Mouse (Mus musculus): ENCODE measurements around the gene Sstr3.

Gene Sstr3

DNA sequence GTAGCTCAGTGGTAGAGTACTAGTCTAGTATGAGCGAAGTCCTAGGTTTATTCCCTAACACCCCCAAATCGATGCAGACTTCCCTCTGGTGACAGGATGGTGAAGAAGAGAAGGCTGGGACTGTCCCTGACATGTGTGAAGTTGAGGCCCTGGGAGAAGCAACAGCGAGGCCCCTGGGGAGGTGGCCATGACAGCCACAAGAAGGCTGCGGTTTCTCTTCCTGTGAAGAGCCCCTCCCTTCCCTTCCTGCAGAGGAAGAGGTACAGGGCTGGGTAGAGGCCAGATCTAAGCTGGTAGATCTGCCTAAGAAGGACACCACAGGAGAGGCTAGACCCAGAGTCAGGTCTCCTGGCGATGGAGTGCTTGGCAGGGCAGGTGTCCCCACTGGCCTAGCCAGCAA is 19.5 kb upstream of the Sstr3 start:
- in situ Hi-C loops (cut with MboI; ENCODE audit: unreplicated experiment in 2 of 2): no loop called here

DNA sequence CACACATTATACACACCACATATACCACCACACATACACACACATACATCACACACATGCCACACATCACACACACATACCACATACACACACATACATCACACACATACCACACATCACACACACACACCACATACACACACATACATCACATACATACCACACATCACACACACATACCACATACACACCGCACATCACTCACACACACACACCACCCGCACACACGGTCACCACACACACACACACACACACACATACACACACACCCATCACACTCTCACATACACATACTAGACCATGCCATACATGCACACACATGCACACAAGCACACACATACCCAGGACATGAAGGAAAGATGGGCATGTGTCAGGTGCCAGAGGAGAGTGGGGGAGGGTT is 18.9 kb upstream of the Sstr3 start:
- in situ Hi-C loops (cut with MboI; ENCODE audit: unreplicated experiment in 2 of 2): no loop called here

DNA sequence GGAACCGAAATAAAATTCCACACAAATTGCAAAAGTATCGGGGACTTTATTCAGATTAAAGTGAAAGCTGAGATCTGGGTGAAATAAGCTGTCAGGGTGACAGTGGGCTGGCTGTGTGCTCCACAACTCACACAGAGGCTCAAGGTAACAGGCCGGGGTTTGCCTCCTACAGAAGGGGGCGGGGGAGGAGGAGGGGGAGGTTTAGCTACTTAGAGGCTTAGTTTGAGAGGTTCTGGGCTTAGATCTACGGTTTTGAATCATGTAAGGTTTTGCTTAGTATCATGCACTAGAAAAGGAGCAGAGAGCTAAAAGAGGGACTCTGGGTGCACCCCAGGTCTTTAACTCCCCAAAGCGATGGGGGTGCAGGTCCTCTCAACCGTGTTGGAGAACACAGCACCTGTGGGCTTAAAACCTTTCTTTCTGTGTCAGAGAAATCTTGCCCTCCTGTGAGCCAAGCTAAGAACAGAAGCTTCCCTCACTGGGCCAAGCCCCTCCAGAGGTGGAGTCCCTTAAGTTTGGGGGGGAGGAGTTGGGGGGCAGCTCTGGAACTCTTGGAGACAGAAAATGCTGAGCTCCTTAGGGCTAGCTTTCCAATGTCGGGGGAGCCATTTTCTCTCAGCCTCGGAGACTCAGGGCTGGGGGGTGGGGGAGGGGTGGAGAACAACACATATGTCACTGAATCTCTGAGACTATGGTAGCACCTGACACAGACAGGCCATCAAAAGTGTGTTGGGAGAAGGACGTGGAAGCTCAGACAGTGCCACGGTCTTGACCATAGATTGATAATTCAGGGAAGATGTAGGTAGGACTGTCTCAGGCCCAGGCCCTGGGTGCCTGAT is 14.9 kb upstream of the Sstr3 start:
- in situ Hi-C loops (cut with MboI; ENCODE audit: unreplicated experiment in 2 of 2): no loop called here

DNA sequence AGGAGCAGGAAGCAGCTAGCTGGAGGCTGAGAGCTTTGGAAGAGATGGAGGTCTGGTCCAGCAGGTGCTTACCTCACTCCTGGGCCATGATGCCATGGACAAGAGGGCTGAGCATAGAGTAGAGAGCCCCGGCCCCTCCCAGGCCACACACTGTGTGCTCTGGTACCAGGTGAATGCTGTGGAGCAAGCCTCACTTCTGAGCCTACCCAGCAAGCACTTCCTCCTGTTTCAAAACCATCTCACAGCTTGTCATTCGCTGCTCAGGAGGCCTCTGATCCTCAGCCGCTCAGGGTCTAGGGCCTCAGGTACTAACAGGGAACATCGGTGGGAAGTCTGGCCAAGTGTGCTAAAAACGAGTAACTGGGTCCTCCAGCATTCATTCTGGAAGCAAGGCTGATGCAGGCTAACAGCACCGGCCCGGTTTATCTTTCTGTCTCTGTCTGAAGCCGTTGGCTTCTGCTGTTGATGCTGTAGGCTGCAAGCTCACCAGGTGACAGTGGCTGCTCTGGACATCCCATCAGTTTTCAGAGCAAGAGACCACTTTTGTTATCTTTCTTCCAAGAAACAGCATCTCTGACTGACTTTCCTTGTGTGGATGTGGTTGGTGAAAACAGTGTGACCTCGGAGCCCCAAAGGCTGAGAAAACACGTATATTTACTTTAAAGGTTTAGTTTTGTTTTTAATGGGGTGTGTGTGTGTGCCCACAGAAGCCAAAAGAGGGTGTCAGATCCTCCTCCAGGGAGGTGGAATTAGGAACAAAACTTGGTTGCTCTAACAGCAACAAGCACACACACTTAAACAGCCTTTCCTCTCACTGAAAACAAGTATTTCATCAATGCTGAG is 13.4 kb upstream of the Sstr3 start:
- in situ Hi-C loops (cut with MboI; ENCODE audit: unreplicated experiment in 2 of 2): no loop called here

DNA sequence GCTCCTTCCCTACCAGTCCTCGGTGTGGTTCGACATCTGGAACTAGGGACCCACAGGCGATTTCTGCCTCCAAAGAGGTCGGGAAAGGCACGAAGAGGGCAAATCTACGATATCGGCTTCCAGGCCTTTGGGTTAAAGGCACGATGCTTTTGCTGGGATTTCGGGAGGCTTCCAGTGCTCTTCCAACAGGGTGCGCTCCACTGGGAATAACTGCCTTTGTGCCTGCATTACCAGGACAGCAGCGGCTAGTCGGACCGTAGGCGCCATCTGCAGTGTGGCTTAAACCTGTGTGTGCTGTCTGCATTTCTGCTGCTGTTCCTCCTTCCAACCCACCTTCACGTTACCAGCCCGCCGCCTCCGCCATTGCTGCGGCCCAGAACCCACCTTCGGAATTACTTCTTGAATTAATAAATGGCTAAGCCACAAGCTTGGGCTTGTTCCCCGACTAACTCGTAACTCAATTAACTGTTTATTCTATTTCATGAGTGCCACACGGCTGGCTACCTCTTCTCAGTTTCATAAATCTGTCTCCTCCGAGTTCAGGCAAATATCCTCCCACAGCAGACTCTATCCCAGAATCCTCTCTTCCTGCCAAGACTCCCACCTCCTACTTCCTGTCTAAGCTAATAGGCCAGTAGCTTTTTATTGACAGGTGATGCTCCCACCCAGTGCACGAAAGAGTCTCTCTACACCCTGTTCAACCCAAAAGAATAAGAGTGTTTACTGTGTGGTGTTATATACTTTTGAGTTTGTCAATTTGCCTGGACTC is 10.2 kb upstream of the Sstr3 start:
- in situ Hi-C loops (cut with MboI; ENCODE audit: unreplicated experiment in 2 of 2): no loop called here

DNA sequence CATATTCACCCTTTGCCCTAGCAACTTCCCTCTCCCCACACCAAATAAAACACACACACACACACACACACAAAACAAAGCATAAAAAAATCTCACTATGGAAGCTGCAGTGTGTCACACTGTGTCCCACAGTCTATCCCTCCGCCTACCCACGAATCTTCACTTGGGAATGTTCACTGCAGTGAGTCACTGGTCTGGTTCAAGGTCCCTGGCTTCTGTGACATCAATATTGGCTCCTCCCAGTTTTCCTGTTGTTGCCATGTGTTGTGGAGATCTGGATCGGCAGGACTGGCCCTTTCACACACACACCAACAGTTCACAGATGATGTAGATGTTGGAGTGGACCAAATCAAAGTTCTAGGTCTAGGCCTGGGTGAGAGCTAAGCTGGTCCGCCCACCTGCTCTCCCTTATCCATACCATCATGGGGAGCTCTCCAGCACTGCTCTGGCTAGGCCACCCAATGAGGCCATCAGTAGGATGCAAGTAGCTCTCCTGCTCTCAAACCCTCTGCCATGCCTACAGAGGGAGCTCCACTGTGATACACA is 4.8 kb upstream of the Sstr3 start:
- in situ Hi-C loops (cut with MboI; ENCODE audit: unreplicated experiment in 2 of 2): no loop called here

DNA sequence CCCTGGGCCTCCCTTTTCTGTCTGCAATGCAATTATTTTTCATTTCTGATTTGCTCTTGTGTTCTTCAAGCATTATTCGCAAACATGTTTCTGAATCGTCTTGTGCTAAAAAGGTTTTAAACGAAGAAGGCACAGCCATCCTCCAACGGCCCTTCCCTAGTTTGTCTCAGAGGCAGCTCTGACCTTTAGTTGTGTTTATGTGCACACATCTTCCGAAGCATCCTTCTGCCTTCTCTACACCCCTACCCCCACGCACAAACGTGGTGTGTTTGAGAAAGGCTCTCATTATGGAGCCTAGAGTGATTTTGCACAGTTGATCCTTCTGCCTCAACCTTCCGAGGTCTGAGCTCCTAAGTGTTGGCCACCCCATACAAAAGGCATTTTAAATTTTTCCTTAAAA is 4.2 kb upstream of the Sstr3 start:
- in situ Hi-C loops (cut with MboI; ENCODE audit: unreplicated experiment in 2 of 2): no loop called here

DNA sequence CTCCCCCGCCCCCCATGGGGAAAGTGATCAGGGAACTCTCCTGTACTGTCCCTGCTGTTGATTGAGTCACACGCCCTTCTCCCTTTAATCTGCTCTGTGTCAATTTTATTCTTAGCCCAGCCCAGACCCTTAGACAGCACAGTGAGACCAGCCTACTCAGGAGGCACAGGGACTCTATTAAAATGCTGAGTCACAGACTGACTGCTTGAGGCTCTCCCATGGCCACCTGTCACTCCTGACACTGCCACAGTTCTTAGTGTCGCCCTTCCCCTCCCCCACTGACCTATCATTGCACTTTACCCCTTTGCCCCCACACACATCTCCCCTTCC is 3.8 kb upstream of the Sstr3 start:
- in situ Hi-C loops (cut with MboI; ENCODE audit: unreplicated experiment in 2 of 2): no loop called here

DNA sequence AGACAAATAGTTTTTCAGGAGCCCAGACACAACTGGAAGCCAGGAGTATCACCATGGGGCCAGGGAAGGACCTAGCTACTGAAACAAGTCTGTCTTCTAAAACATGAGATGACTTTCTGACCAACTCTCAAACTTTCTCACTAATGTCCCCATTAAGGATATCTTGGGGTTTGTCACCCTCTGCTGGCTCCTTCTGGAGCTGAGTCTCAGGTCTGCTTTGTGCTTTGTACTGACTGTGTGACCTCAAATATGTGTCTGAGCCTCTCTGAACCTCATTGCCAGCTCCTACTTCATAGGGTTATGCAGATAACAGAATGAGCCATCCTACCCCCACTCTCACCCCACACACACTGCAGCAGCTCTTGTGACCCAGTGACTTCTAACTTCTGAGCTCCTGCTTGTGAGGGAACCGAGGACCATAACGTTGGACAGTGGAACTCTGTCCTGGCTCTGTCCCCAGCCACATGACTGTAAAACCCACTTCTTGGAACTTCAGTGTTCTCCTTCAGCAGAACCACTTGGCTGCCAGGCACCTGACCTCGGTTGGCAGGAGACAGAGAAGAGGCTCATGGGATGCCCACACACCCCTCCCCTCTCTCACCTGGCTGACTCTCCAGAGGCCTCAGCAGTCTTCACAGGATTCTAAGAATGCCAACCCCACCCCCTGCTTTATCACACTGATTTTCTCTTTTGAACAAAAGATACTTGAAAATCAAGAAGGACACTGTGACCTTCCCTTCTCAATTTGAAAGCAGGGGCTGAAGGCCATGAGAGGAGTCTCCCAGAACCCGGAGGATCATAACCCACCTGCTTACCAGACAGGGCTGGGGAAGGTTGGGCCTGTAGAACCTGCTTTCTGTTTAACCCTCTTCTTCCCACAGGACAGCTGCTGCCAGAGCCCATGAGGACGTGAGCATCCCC is 3.2 kb upstream of the Sstr3 start:
- in situ Hi-C loops (cut with MboI; ENCODE audit: unreplicated experiment in 2 of 2): no loop called here

DNA sequence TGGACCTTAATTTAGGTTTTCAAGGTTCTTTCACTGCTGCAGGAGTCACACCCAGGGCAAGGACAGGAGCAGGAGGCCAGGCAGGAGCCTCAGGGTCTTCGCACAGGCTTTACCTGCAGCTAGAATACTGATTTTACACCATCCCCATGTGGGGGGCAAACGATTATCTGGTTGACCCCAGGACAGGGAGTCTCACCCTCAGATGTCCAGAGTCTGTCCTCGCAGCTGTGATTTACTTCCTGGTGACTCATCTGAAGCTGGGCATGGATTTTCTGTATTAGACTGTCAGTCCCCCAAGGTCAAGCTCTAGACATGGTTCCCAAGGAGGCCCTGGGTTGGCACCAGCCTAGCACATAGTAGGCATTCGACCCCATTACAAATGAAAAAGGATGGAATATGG is 1.6 kb upstream of the Sstr3 start:
- in situ Hi-C loops (cut with MboI; ENCODE audit: unreplicated experiment in 2 of 2): no loop called here

DNA sequence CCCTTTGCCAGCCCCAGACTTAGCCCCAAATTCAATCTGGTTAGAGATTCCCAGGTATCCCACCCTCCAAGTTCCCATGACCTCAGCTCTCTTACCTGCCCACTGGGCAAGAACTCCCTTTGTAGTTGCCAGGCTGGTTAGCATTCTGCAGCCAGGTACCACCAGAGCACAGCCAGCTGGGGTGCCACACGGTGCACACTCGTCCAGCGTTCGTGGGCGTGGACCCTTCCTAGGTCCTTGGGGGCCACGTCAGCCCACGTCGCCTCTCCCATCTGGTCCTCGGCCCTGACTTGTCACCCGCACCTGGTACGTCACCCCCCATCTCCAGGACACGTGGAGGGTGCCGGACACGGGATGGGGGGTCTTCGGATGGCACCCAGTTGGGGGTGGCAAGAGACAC is 444 bp downstream of the Sstr3 start:
- in situ Hi-C loops (cut with MboI; ENCODE audit: unreplicated experiment in 2 of 2): no loop called here

DNA sequence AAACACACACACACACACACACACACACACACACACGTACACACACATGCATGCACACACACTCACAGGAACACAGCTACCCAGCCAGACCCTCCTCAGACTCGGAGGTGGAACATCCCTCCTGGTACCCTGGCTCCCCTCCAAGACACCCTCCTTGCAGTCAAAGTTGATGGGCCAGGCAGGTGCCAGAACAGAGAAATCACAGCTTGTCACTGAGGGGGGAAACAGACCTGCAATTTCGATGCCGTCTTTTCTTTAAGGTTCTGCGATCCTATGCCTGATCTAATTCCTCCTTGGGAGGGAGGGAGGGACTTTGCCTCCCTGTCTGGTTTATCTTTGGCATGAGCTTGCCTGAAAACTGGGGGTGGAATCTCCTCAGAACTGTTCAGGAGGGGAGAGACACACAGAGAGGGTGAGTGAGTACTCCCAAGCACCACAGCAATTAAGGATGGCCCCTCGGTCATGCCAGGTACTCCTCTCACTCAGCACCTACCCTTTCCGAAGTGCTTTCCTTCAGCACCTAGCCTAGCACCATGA is 1.6 kb downstream of the Sstr3 start:
- in situ Hi-C loops (cut with MboI; ENCODE audit: unreplicated experiment in 2 of 2): no loop called here

DNA sequence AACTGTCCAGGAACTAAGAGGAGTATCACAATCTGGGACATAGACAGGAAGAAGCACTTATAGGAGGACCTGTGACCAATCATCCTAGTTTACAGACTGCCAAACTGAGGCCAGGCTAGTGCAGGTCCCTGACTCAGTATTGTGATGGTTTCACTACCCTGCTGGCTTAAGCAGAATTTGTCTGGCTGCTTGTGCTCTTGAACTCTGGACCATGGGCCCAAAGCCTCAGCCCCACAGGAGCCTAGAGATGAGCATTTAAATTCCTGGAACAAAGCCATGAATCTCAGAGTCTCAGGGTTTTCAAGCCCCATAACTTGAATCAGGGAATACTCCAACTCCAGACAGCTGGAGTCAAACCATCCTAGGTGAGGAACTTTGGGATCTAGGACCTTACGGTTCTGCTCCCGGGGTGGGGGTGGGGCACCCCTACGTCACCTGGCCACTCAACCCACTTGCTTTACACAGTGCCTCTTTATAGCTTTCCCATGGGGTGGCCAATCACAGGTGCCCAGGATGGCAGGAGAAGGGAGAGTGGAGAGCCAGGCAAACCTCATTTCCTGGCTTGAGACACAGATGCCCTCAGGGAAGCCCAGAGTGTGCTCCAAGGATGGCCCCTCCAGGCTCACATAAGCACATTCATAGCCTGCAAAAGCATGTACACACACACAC is 2.3 kb downstream of the Sstr3 start:
- in situ Hi-C loops (cut with MboI; ENCODE audit: unreplicated experiment in 2 of 2): no loop called here

DNA sequence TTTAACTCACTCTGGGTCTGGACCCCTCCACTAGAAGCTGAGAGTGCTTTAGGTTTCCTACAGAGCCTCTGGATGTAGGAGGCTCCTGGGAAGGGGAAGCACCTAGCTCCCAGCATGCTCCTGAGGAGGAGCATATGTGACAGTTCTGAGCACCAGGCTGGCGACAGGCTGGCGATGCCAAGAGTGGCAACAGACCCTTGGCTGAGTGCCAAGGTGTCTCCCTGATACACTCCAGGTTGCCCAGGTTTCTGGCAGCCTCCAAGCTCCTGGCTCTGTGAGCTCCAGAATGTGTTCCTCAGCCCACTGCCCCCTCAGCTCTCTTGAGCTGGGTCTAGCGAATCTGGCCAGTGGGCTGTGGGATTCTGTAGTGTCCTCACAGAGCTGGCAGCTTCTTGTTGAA is 2.9 kb downstream of the Sstr3 start:
- in situ Hi-C loops (cut with MboI; ENCODE audit: unreplicated experiment in 2 of 2): no loop called here

DNA sequence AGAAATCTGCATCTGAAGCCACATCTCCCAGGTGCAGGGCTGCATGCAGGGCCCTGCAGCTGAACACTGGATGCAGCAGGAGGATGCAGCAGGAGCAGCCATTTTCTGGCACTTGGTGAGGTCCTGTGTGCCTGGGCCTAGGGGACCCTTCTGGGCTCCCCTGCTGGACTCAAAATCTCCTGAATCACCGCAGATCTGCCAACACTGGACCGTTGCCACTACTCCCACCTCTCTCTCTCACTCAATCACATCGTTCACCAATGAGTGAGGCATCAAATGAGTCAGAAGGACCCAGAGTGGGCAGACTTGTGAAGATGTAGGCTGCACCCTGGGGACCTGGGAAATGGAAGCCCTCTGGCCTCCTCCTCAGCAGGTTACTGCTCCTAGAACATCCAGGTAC is 3.4 kb downstream of the Sstr3 start:
- in situ Hi-C loops (cut with MboI; ENCODE audit: unreplicated experiment in 2 of 2): no loop called here

DNA sequence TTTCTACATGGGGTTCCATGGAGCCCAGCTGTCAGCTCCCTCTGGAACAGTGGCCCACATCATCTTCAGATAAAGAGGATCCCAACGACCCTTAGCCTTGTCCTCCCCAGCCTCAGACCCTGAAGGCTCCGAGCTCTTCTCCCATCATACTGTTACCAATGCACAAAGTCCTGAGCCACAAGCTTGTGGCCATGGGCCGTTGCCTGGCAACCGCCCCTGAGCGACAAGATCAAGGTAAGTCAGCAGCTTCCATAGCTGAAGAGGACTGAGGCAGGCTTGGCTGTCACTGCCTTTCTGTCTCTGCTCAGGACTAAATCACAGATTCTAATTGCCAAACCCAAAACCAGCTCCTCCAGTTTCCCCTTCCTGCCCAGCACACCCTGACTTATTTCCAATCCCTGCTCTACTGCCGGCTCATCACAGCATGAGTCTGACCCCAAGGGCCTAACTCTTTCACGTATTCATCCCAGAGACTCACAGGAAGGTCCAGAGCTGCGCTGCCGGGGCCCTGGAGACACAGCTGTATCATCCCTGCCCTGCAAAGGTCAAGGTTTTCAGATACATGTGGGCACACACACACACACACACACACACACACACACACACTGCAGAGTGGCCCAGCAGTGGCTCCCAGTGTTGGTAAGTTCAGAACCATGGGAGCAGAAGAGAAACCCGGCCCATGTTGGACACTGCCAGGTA is 8.6 kb downstream of the Sstr3 start:
- in situ Hi-C loops (cut with MboI; ENCODE audit: unreplicated experiment in 2 of 2): loop anchor here (5.0 to 10.0 kb wide), 5 partner anchors 41 to 561 kb away; partner anchors contain the start of gene Eif3d (in 1 of the 2)

DNA sequence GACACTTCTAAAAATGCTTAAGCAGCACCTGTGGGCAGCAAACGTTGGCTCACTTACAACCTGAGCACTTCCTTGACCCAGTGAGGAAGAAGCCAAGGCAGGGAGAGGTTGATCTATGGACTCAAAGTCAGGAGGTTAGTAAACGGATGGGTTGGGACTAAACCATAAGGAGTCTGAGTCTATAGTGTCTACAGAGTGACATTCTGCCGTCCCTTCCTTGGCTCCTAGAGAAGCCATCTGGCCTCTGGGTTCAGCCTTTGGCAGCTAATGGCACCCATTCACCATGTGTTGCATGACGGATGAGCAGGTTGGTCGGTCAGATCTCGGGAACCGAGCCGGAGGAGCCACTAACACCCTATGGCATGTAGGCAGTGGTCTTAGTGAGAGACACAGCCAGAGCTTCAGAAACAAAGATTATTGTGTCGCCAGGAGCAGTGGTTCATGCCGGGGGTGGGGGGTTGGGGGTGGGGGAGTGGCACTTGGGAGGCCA is 11.1 kb downstream of the Sstr3 start:
- in situ Hi-C loops (cut with MboI; ENCODE audit: unreplicated experiment in 2 of 2): loop anchor here (5.0 to 10.0 kb wide), 5 partner anchors 86 to 559 kb away; partner anchors contain the start of gene Eif3d (in 1 of the 2)
